Mouse (Mus musculus) MEL (cell line): ENCODE results near the gene Rad50.

ENCODE experiments used
- CTCF ChIP-seq, 3 experiments: IDR thresholded peaks in 2 of 3; conservative IDR thresholded peaks in 1 of 3; 2 replicates each; pipeline ENCODE4 v1.5.1; 2011 to 2012; ENCODE audit warnings: low read length in 3 of 3, low read depth in 2 of 3, mild to moderate bottlenecking in 2 of 3, improper control_type of control experiment in 1 of 3, inconsistent platforms in 1 of 3, mixed read lengths in 1 of 3, moderate library complexity in 1 of 3; ENCODE audit not compliant: control insufficient read depth in 1 of 3, insufficient read depth in 1 of 3, poor library complexity in 1 of 3, severe bottlenecking in 1 of 3
- GATA1 ChIP-seq: IDR thresholded peaks from 2 replicates; pipeline ENCODE4 v1.6.1; 2011; ENCODE audit warnings: low read depth, low read length, improper control_type of control experiment
- RAD21 ChIP-seq: IDR thresholded peaks from 2 replicates; pipeline ENCODE4 v1.6.1; 2011; ENCODE audit warnings: mild to moderate bottlenecking, low read depth, low read length, improper control_type of control experiment
- RCOR1 ChIP-seq: IDR thresholded peaks from 2 replicates; pipeline ENCODE4 v1.6.1; 2012; ENCODE audit warnings: low read depth, mild to moderate bottlenecking, inconsistent platforms, low read length, improper control_type of control experiment

DNA sequence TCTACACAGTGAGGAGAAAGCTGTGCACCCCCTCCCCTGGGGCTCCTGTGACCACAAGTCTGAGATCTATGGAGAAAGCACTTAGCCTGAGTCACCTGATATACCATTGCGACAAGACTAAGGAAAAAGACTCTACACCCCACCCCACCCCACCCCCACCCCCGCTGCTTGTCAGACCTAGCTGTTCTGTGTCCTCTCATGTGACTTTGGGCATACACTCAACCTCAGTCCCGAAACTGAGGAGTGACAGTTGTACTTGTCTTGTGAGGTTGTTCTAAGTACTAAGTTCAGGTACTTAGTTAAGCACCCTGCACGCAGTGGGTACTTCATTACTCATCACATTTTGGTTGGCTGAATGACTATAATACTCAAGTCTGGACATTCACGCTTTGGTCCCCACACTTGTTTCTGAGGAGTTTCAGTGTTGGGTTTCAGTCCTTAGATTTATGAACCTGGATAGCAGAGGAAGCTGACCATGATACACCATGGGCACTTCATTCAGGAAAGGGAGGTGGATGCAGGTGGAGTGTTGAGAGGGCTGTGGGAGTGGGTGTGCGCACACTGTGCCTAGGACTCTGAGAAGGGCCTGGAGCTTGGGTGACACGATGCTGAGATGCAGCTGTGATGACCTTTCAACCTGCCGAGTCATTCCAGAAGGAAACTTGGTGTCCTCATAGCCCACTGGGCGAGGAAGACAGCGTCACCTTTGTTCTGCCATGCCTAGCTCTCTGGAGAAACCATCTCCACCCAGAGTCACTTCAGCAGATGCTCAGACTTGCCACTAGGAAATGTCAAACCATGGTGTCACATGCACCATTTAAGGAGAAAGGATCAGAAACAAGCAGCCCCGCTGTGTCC, 85.3 kb downstream of the Rad50 start:
- no peak for TF ChIP-seq RAD21
- no peak for TF ChIP-seq CTCF (IDR thresholded peaks at IDR 0.05 in 2 of 3, conservative IDR thresholded peaks at IDR 0.05 in 1 of 3; ENCODE audit: control insufficient read depth in 1 of 3, insufficient read depth in 1 of 3, low read depth in 2 of 3, low read length in 3 of 3, poor library complexity in 1 of 3, severe bottlenecking in 1 of 3)
- TF ChIP-seq RCOR1 = no peak
- TF ChIP-seq GATA1 = no peak
